Mouse (Mus musculus) cerebellum, adult 8-10 months (tissue): Measurements from ENCODE around the gene Dapk1.

Experiments used
- DNase-seq: peaks from one replicate; pipeline ENCODE4 v3.0.0; 2022

The Dapk1 gene

GRCm38 (mm10) chr13:60618287-60618686 lies 16.5 kb downstream of the Dapk1 start:
- no peak for DNase-seq

GRCm38 (mm10) chr13:60619723-60620122 lies 18.0 kb downstream of the Dapk1 start:
- no peak for DNase-seq

DNA sequence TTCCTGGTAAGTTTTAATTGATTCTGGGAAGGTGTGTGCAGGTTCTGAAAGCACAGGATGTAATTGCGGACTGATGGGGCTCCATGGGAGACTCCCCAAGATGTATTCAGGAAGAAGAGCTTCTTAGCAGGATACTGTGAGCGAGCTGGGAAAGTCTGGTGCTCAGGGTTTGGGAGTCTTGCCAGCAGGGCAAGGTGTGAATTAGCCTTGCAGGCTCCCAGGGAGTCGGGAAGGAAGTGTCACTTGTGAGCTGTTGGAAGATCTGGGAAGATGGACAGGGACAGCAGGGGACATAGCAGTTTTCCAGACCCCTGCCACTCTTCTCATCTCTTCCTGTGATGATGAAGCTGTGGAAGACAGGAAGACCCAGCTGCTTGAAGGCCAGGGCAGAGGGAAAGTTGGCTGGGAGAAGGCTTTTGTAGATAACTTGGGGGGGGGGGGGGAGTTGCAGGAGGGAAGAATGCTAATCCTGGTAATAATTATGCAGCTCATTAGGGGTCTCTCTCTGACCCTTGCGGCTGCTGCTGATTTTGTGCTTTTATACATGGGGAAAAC lies 19.7 kb downstream of the Dapk1 start:
- no peak for DNase-seq

GRCm38 (mm10) chr13:60625581-60625980 lies 23.8 kb downstream of the Dapk1 start:
- no peak for DNase-seq

DNA sequence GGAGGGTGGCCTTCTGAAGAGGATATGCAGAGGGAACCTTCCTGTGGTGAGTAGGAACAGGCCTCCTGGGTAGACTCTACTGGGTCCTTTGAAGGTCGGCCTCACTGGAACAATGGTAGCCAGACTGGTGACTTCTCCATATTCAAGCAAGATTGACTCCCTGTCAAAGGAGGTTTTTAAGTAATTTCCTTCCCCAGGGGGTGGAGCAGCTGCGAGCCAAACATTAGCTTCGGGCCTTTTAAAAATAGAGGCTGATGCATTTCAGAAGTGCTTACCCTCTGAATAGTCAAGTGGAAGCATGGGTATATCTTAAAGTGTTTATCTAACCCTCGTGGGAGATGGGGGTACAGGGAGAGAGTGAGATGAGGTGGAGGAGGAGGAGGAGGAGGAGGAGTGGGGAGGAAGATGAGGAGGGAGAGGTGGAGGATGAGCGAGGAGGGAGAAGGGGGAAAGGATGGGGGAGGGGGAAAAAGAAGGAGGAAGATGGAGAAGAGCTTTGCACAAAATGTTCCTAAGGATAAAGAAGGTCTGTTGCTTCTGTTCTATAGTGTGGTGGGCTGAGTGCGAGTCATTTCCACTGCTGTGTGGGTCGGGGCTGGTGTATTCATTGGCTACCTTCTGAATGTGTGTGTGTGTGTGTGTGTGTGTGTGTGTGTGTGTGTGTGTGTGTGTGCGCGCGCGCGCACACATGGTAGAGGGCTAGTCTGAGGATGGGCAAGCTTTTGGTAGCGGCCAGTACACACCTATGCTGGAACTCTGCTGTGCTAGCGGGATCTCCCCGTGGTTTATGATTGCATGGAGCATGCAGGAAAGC lies 26.3 kb downstream of the Dapk1 start:
- no peak for DNase-seq

DNA sequence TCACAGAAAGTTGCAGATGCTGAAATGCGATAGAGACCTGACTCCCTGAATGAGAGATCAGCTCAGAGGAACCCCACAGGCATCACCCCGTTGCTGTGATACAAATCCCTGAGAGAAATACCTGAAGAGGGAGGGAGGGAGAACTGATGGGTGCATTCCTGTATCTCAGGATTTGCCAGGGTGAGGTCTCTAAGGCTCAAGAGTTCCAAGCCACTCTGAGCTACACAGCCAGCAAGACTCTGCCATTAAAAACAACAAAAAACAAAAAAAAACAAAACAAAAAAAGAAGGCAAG lies 26.9 kb downstream of the Dapk1 start:
- no peak for DNase-seq

DNA sequence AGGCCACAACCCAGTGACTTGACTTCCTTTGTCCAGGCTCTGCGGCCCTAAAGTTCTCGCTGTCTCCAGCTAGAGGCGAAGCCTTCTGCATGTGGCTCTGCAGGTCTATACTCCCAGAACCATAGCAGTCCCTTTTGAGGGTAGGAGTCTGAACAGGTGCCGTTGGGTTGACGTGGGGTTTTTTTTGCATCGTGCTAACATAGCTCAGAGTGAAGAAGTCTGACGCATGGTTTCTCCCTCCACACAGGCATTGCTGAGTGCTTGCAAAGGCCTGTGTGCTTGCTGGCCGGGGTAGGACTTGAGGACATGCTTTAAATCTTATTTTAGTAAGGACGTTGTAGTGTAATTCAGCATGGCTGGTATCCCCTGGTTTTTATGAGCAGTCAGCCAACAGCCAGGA lies 27.7 kb downstream of the Dapk1 start:
- DNase-seq: no peak

- DNase-seq: no peak
Observed at GRCm38 (mm10) chr13:60633945-60634344, 32.2 kb downstream of the Dapk1 start.

DNA sequence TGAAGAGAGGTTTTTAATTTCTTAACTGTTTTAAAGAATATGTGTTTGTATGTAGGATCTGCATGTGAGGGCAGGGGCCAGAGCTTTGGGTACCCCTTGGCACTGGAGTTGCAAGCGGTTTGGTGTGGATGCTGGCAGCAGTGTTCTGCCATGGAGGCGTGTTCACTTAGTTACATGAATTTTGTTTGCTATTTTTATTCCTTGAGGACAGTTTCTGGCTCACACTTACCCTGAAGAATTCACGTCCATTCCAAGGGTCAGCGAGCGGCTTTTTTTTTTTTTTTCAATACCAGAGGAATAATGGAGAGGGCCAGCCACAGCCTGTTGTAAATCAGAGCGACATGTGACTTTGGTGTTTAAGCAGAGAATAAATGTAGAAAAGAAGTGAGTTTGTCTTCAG lies 33.9 kb downstream of the Dapk1 start:
- DNase-seq: no peak

DNA sequence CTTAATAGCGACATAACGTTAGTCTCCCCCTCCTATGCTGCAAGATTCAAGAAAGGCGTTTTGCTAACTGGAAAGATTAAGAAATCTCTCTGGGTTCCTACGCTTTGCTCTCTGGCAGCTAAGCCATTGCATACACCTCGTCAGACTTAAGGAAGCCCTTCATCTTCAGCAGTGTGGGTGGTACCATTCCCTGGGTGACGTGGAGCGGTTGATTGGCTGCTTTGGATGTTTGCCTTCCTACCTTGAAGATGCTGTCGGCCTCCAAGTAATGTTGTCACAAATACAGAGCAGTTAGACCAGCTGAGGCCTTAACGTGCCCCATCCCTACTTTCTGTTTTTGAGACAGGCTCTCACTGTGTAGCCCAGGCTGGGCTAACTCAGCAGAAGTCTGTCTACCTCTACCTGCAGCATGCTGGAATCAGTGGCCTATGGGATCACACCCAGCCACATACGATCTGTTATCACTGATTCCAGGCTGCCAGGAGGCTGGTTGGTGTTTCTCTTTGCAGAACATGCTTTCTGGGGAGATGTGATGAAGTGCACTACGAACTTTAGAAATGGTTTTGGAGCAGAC lies 37.8 kb downstream of the Dapk1 start:
- no peak for DNase-seq

DNA sequence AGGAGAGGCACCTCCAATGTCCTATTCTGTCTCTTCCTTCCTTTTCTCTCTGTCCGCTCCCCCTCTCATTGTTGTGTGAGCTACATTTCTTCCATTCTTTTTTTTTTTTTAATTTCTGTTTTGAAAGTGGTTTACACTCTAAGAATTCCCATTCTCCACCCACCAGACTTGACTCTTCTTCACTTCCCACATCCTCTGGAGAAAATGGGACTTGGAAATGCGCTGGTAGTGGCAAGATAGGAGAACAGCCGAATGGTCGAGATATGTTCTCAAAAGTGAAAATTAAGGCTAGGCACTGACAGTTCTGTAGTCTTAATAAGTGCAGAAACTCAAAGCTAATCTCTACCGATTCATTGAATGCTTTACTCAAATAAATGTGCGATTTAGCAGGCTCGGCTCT lies 38.7 kb downstream of the Dapk1 start:
- no peak for DNase-seq

GRCm38 (mm10) chr13:60644457-60644889 lies 42.7 kb downstream of the Dapk1 start:
- DNase-seq: no peak

DNA sequence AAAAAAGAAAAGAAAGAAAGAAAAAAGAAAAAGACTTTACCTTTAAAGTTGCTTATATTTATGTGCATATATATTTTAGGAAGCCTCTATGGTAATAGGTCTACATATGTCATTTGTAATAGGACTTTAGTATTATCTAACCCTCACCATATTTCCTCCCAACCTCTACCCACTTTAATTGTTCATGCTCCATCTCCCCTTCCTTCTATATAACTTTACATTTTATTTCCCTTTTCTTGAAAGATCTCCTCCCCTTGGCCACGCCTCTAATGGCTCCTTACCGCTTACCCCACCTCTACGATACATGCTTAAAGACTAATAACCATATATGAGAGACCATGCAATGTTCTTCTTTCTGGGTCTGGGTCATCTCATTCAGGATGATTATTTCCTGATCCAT lies 45.0 kb downstream of the Dapk1 start:
- DNase-seq: no peak

GRCm38 (mm10) chr13:60648350-60648749 lies 46.6 kb downstream of the Dapk1 start:
- no peak for DNase-seq

DNA sequence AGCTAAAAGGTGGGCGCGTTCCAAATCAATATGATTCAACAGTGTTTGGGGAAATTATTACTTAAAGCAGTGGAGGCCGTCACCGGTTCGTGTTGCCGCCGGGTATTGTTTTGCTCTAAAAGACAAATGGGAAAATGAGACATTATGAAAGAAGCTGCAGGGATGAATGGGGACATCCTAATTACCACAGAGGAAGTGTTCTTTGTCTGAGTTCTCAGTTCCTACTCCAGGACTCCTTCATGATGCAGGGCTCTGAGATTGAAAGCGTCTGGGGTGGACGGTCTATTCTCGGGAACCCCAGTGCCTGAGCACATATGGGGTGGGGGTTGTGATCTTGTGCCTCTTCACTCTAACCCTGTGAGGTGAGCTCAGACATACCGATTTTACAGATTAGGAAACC lies 48.3 kb downstream of the Dapk1 start:
- no peak for DNase-seq

GRCm38 (mm10) chr13:60654017-60654565 lies 52.3 kb downstream of the Dapk1 start:
- DNase-seq: no peak

- DNase-seq: no peak
Observed at GRCm38 (mm10) chr13:60655246-60655645, 53.5 kb downstream of the Dapk1 start.

- DNase-seq: no peak
Observed at GRCm38 (mm10) chr13:60659600-60659999, 57.9 kb downstream of the Dapk1 start.

DNA sequence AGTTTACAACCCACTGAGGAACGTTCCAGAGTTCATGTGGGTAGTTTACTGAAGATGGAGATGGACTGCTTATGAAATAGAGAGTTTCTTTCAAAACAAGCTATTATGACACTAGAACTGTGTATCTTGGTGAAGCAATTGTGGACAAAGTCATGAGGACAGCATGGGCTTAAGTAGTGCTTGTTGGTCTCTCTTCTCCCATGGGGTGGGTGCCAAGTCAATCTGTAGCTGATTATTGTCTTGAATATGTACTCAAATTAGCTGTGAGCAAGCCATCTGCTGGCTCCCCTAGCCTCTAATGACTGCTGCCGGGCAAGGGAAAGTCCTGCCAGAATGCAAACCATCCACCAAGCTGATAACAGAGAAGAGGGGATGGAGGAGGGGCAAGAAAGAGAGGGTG lies 58.3 kb downstream of the Dapk1 start:
- DNase-seq: no peak

- DNase-seq: no peak
Observed at GRCm38 (mm10) chr13:60660711-60661261, 59.0 kb downstream of the Dapk1 start.

DNA sequence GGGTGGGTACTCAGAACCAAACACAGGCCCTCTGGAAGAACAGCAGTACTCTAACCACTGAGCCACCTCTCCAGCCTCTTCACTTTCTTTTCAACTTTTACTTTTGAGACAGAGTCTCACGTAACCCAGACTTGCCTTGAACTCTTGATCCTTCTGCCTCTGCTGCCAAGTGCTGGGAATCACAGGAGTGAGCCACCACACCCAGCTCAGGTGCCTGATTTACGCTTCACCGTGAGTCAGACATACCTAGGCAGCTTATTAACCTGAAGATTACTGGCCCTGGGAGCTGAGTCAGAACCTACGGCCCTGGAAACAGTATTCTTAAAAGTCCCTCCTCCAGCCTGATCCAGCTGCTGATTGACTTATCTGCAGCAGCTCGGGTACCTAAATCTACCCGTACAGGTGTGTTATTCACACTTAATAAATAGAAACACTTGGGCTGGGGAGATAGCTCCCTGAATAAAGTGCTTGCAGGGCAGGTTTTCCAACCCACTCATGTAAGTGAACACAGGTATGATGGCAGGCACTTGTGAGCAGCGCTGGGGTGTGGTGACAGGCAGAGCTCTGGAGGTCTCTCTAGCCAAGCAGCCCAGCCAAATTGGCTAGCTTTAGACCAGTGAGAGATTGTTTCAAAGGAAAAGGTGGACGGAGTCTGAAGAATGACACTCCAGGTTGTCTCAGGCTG lies 60.9 kb downstream of the Dapk1 start:
- no peak for DNase-seq

- DNase-seq: no peak
Observed at GRCm38 (mm10) chr13:60664058-60664457, 62.3 kb downstream of the Dapk1 start.

- no peak for DNase-seq
Observed at GRCm38 (mm10) chr13:60664816-60665215, 63.1 kb downstream of the Dapk1 start.
